In the genomic region with DNA sequence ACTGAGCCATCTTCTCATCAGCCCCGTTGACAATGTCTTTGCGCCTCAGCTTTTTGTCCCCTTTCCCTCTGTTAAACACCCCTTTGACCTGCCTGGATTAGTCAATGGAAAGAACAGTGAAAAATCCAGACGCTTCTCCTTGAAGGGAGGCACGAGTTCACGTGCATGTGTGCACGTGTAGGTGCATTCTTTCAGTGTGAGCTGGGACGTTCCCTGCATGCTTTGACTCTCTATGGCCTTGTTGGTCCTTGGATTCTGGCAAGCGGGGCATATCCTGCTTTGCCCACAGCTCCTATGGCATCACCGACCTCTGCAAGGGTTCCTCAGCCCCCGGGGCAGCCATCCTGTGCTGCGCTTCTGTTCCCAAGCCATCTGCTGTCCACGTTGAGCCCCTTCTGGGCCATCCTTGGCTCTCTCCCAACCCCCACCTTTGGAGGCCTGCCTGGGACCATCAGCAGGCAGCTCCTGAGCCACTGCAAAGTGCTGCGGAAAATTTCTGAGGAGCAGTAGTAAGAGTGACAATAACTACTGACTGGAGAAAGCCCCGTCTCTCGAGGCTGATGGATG, we compare ENCODE assay signal across 9 mouse cellular contexts. TPM values are rescaled to one million over a fixed set of nuclear protein-coding genes. Genes with fewer than 3 reads are reported as not detected.
DNase-seq lines count a peak whose midpoint lies in the region; ATAC-seq lines count a peak whose summit lies in the region.
"Had no signal": no experiment of that assay in that cellular context is flagged by ENCODE, and none has a peak within 500 bp of the region (broad histone marks: within the 10 kb centered on the region; RNA-seq: fewer than 3 reads in every experiment).

No protein-coding gene starts in this region.

- H3K9me3 ChIP-seq in forebrain, embryonic 13.5 days (replicated peaks) = no peaks in the 10 kb centered on the region
- H3K9me3 ChIP-seq in forebrain, embryonic 16.5 days (ENCODE audit: control insufficient read depth, low read length) = no peaks in the 10 kb centered on the region
- H3K9me3 ChIP-seq in kidney, embryonic 15.5 days (replicated peaks) = no peaks in the 10 kb centered on the region
- H3K9me3 ChIP-seq in kidney, embryonic 16.5 days (ENCODE audit: low read length) = no peaks in the 10 kb centered on the region
- no peaks in the 10 kb centered on the region for H3K9me3 ChIP-seq in limb, embryonic 15.5 days

- H3K27me3 ChIP-seq in forebrain, embryonic 13.5 days = peaks cover 6% of the 10 kb centered on the region; the same call in 1 of the 2 replicates
- H3K27me3 ChIP-seq in forebrain, embryonic 16.5 days (replicated peaks; ENCODE audit: control insufficient read depth, insufficient read depth, low read length) = no peaks in the 10 kb centered on the region
- peaks cover 14% of the 10 kb centered on the region; the same call in 1 of the 2 replicates for H3K27me3 ChIP-seq in kidney, embryonic 15.5 days
- no peaks in the 10 kb centered on the region for H3K27me3 ChIP-seq in kidney, embryonic 16.5 days (ENCODE audit: insufficient read depth, low read length)
- peaks cover 3% of the 10 kb centered on the region; the same call in 1 of the 2 replicates for H3K27me3 ChIP-seq in limb, embryonic 15.5 days

- DNase-seq in cerebellum, adult 9-11 months = peak; percentile 64
- DNase-seq in layer of hippocampus, adult 11-12 months (ENCODE audit: low spot score) = no peak

- no peak for ATAC-seq in forebrain, embryonic 13.5 days
- no peak for ATAC-seq in forebrain, embryonic 16.5 days
- ATAC-seq in kidney, embryonic 15.5 days (replicated peaks; ENCODE audit: low FRiP score) = no peak
- ATAC-seq in kidney, embryonic 16.5 days (ENCODE audit: low FRiP score, low TSS enrichment) = no peak
- no peak for ATAC-seq in limb, embryonic 15.5 days (ENCODE audit: insufficient number of reproducible peaks, low FRiP score, low TSS enrichment, low read depth)
- no peak for ATAC-seq in monocyte, adult 5-6 weeks (replicated peaks; ENCODE audit: insufficient number of reproducible peaks, low FRiP score, low TSS enrichment, poor library complexity, severe bottlenecking)

- H3K4me1 ChIP-seq in forebrain, embryonic 13.5 days = peaks cover 42% of the 10 kb centered on the region
- H3K4me1 ChIP-seq in forebrain, embryonic 16.5 days (replicated peaks; ENCODE audit: control insufficient read depth, insufficient read depth, low read length) = peaks cover 12% of the 10 kb centered on the region
- H3K4me1 ChIP-seq in kidney, embryonic 15.5 days = peaks cover 32% of the 10 kb centered on the region
- peaks cover 26% of the 10 kb centered on the region for H3K4me1 ChIP-seq in kidney, embryonic 16.5 days (ENCODE audit: insufficient read depth, low read length)
- peaks cover 31% of the 10 kb centered on the region for H3K4me1 ChIP-seq in limb, embryonic 15.5 days

- H3K4me3 ChIP-seq in forebrain, embryonic 13.5 days = no peak overlapping the region
- H3K4me3 ChIP-seq in forebrain, embryonic 16.5 days (replicated peaks; ENCODE audit: low read length) = no peak overlapping the region
- no peak overlapping the region for H3K4me3 ChIP-seq in kidney, embryonic 15.5 days (replicated peaks)
- H3K4me3 ChIP-seq in kidney, embryonic 16.5 days (ENCODE audit: low read length) = no peak overlapping the region
- H3K4me3 ChIP-seq in limb, embryonic 15.5 days = no peak overlapping the region

- H3K4me2 ChIP-seq in forebrain, embryonic 13.5 days = no peak overlapping the region
- no peak overlapping the region for H3K4me2 ChIP-seq in forebrain, embryonic 16.5 days (ENCODE audit: low read length)
- H3K4me2 ChIP-seq in kidney, embryonic 15.5 days = no peak overlapping the region
- H3K4me2 ChIP-seq in kidney, embryonic 16.5 days (replicated peaks; ENCODE audit: low read depth, low read length) = no peak overlapping the region
- no peak overlapping the region for H3K4me2 ChIP-seq in limb, embryonic 15.5 days
- H3K4me2 ChIP-seq: midbrain, embryonic 11.5 days had no signal

- H3K9ac ChIP-seq in forebrain, embryonic 13.5 days = no peak overlapping the region
- no peak overlapping the region for H3K9ac ChIP-seq in forebrain, embryonic 16.5 days (replicated peaks; ENCODE audit: low read depth, low read length)
- H3K9ac ChIP-seq in kidney, embryonic 15.5 days = no peak overlapping the region
- H3K9ac ChIP-seq in kidney, embryonic 16.5 days (replicated peaks; ENCODE audit: low read length) = no peak overlapping the region
- no peak overlapping the region for H3K9ac ChIP-seq in limb, embryonic 15.5 days

- H3K27ac ChIP-seq in forebrain, embryonic 13.5 days = peak overlapping the region; percentile 14; the same call in 1 of the 2 replicates
- no peak overlapping the region for H3K27ac ChIP-seq in forebrain, embryonic 16.5 days (ENCODE audit: low read length)
- 0 out of 2 replicates have a peak overlapping the region, but pooled peaks have one; percentile 86 for H3K27ac ChIP-seq in kidney, embryonic 15.5 days
- H3K27ac ChIP-seq in kidney, embryonic 16.5 days (ENCODE audit: low read length) = no peak overlapping the region
- peak overlapping the region; percentile 79 for H3K27ac ChIP-seq in limb, embryonic 15.5 days

- 0 out of 2 replicates have a peak, but pooled peaks cover 9% of the 10 kb centered on the region for H3K36me3 ChIP-seq in forebrain, embryonic 13.5 days (ENCODE audit: poor library complexity, severe bottlenecking)
- no peaks in the 10 kb centered on the region for H3K36me3 ChIP-seq in forebrain, embryonic 16.5 days (ENCODE audit: control insufficient read depth, insufficient read depth)
- peaks cover 2% of the 10 kb centered on the region; the same call in 1 of the 2 replicates for H3K36me3 ChIP-seq in kidney, embryonic 15.5 days
- H3K36me3 ChIP-seq in kidney, embryonic 16.5 days (ENCODE audit: insufficient read depth, low read length) = 0 out of 2 replicates have a peak, but pooled peaks cover 2% of the 10 kb centered on the region
- peaks cover 3% of the 10 kb centered on the region; the same call in 1 of the 2 replicates for H3K36me3 ChIP-seq in limb, embryonic 15.5 days

- 71% methylated on average over 15 of the region's 15 CpGs for WGBS in forebrain, embryonic 13.5 days
- WGBS in forebrain, embryonic 16.5 days = 65% methylated on average over 15 of the region's 15 CpGs
- WGBS in kidney, embryonic 15.5 days = 76% methylated on average over 15 of the region's 15 CpGs
- WGBS in kidney, embryonic 16.5 days = 73% methylated on average over 15 of the region's 15 CpGs
- 49% methylated on average over 15 of the region's 15 CpGs for WGBS in limb, embryonic 15.5 days

RNA-seq across cellular contexts. Expression of a gene that starts 32.2 kb away (rescaled TPM):
- 70.4 and 70.9 TPM in 2 replicates for polyA plus RNA-seq in forebrain, embryonic 13.5 days (2015; fragmentation: Nextera tagmentation; extraction: Ambion mirVana)
- 64.9 and 68.8 TPM in 2 replicates for polyA plus RNA-seq in forebrain, embryonic 16.5 days (2015; fragmentation: Nextera tagmentation; extraction: Ambion mirVana)
- 57.5 and 65.2 TPM in 2 replicates for polyA plus RNA-seq in kidney, embryonic 15.5 days (2015; fragmentation: Nextera tagmentation; extraction: Ambion mirVana)
- polyA plus RNA-seq in kidney, embryonic 16.5 days (2015; fragmentation: Nextera tagmentation; extraction: Ambion mirVana) = 61.5 and 66.6 TPM in 2 replicates
- 52.4 and 53.0 TPM in 2 replicates for polyA plus RNA-seq in limb, embryonic 15.5 days (2015; fragmentation: Nextera tagmentation; extraction: Ambion mirVana)
- 64.6 to 115 TPM (median 69.1 TPM) in 3 replicates for total RNA-seq in monocyte, adult 5-6 weeks (2017)

Comparison
In these comparisons a context has a peak if more than half of its experiments do, and no peak if none do; other contexts are left out.
1. H3K27ac ChIP-seq: peak in forebrain, embryonic 13.5 days (single experiment), kidney, embryonic 15.5 days (single experiment) and limb, embryonic 15.5 days (single experiment); none in forebrain, embryonic 16.5 days (single experiment) and kidney, embryonic 16.5 days (single experiment).